Mouse (Mus musculus): Measurements from ENCODE around the gene Cdc6. TPM values are rescaled to one million over a fixed set of nuclear protein-coding genes. Genes with fewer than 3 reads are reported as not detected.
A peak's percentile ranks its signal among the peaks of the same experiment; 100 is the strongest.

The Cdc6 gene
- total RNA-seq, 4 experiments from 2014 or later: 0.20 to 0.95 (median 0.72) TPM

- no peak for DNase-seq
Measured at GRCm38 (mm10) chr11:98944897-98945604, 37.5 kb downstream of the Cdc6 start.

- peak; percentile 90 for DNase-seq
Measured at GRCm38 (mm10) chr11:98945605-98945977, 38.0 kb downstream of the Cdc6 start.

- no peak for DNase-seq
Measured at GRCm38 (mm10) chr11:98947969-98948569, 40.5 kb downstream of the Cdc6 start.

- DNase-seq: no peak
Measured at GRCm38 (mm10) chr11:98949242-98949957, 41.8 kb downstream of the Cdc6 start.

GRCm38 (mm10) chr11:98949958-98950460 is 42.4 kb downstream of the Cdc6 start:
- DNase-seq: no peak

- no peak for DNase-seq
Measured at GRCm38 (mm10) chr11:98950484-98950883, 42.9 kb downstream of the Cdc6 start.

GRCm38 (mm10) chr11:98951026-98951906 is 43.7 kb downstream of the Cdc6 start:
- peak; percentile 78 for DNase-seq

GRCm38 (mm10) chr11:98952111-98952510 is 44.5 kb downstream of the Cdc6 start:
- DNase-seq: no peak

- DNase-seq: no peak
Measured at GRCm38 (mm10) chr11:98952736-98953135, 45.1 kb downstream of the Cdc6 start.

GRCm38 (mm10) chr11:98953361-98953760 is 45.8 kb downstream of the Cdc6 start:
- DNase-seq: no peak

- DNase-seq: no peak
Measured at GRCm38 (mm10) chr11:98953835-98954320, 46.3 kb downstream of the Cdc6 start.

GRCm38 (mm10) chr11:98954373-98954772 is 46.8 kb downstream of the Cdc6 start:
- DNase-seq: no peak

- no peak for DNase-seq
Measured at GRCm38 (mm10) chr11:98954801-98955706, 47.5 kb downstream of the Cdc6 start.

- DNase-seq: peak; percentile 39
Measured at GRCm38 (mm10) chr11:98955707-98956235, 48.2 kb downstream of the Cdc6 start.

- DNase-seq: peak; percentile 20
Measured at GRCm38 (mm10) chr11:98956340-98956739, 48.7 kb downstream of the Cdc6 start.

GRCm38 (mm10) chr11:98959437-98960312 is 52.1 kb downstream of the Cdc6 start:
- DNase-seq: peak; percentile 87

GRCm38 (mm10) chr11:98960313-98960906 is 52.8 kb downstream of the Cdc6 start:
- DNase-seq: peak; percentile 71

- peak; percentile 51 for DNase-seq
Measured at GRCm38 (mm10) chr11:98961051-98961592, 53.5 kb downstream of the Cdc6 start.

- no peak for DNase-seq
Measured at GRCm38 (mm10) chr11:98961766-98962165, 54.2 kb downstream of the Cdc6 start.

Measured in adrenal gland, adult 8-10 months (tissue).